Mouse (Mus musculus): Measurements from ENCODE around the gene Sstr2.
A peak's percentile ranks its signal among the peaks of the same experiment; 100 is the strongest.

Sstr2 gene

GRCm38 (mm10) chr11:113656511-113656932 lies 37.4 kb downstream of the Sstr2 start:
- DNase-seq (ENCODE audit: low read depth, low spot score) = no peak

GRCm38 (mm10) chr11:113657221-113657620 lies 38.1 kb downstream of the Sstr2 start:
- DNase-seq (ENCODE audit: low read depth, low spot score) = no peak

- DNase-seq (ENCODE audit: low read depth, low spot score) = no peak
These were observed 39.2 kb downstream of the Sstr2 start for GRCm38 (mm10) chr11:113658319-113658718.

- DNase-seq (ENCODE audit: low read depth, low spot score) = peak; percentile 22
These were observed 39.6 kb downstream of the Sstr2 start for GRCm38 (mm10) chr11:113658763-113659162.

- DNase-seq (ENCODE audit: low read depth, low spot score) = peak; percentile 37
These were observed 41.1 kb downstream of the Sstr2 start for GRCm38 (mm10) chr11:113660213-113660612.

GRCm38 (mm10) chr11:113660940-113661339 lies 41.8 kb downstream of the Sstr2 start:
- no peak for DNase-seq (ENCODE audit: low read depth, low spot score)

- no peak for DNase-seq (ENCODE audit: low read depth, low spot score)
These were observed 42.8 kb downstream of the Sstr2 start for GRCm38 (mm10) chr11:113661835-113662351.

- DNase-seq (ENCODE audit: low read depth, low spot score) = no peak
These were observed 45.1 kb downstream of the Sstr2 start for GRCm38 (mm10) chr11:113664279-113664678.

- no peak for DNase-seq (ENCODE audit: low read depth, low spot score)
These were observed 47.1 kb downstream of the Sstr2 start for GRCm38 (mm10) chr11:113666205-113666604.

- DNase-seq (ENCODE audit: low read depth, low spot score) = peak; percentile 54
These were observed 47.5 kb downstream of the Sstr2 start for GRCm38 (mm10) chr11:113666648-113667047.

- no peak for DNase-seq (ENCODE audit: low read depth, low spot score)
These were observed 48.0 kb downstream of the Sstr2 start for GRCm38 (mm10) chr11:113667122-113667521.

- DNase-seq (ENCODE audit: low read depth, low spot score) = no peak
These were observed 48.6 kb downstream of the Sstr2 start for GRCm38 (mm10) chr11:113667704-113668103.

GRCm38 (mm10) chr11:113668857-113669256 lies 49.7 kb downstream of the Sstr2 start:
- no peak for DNase-seq (ENCODE audit: low read depth, low spot score)

GRCm38 (mm10) chr11:113669711-113670110 lies 50.6 kb downstream of the Sstr2 start:
- DNase-seq (ENCODE audit: low read depth, low spot score) = no peak

GRCm38 (mm10) chr11:113673614-113674013 lies 54.5 kb downstream of the Sstr2 start:
- DNase-seq (ENCODE audit: low read depth, low spot score) = no peak

GRCm38 (mm10) chr11:113674595-113674994 lies 55.5 kb downstream of the Sstr2 start:
- no peak for DNase-seq (ENCODE audit: low read depth, low spot score)

Measured in CD4-positive, CD25-positive, alpha-beta regulatory T cell, adult 2 months (primary cell).